Mouse (Mus musculus): ENCODE measurements at regions not wholly inside any gene's neighbourhood (a gene's known extent, or its start where the extent isn't known, plus 50 kb on each side); places are given as distances from the start of the nearest gene placed in this dataset. TPM values are rescaled to one million over a fixed set of nuclear protein-coding genes. Genes with fewer than 3 reads are reported as not detected.

Small RNA genes in the stretch of these regions (microRNA-seq; reads per million reads assigned to microRNA genes)
- gene Mir133a-2 (not detected), gene Mir1a-1 (0.42 reads per million)
